Mouse (Mus musculus): ENCODE results near the gene Dgkb.

DNA sequence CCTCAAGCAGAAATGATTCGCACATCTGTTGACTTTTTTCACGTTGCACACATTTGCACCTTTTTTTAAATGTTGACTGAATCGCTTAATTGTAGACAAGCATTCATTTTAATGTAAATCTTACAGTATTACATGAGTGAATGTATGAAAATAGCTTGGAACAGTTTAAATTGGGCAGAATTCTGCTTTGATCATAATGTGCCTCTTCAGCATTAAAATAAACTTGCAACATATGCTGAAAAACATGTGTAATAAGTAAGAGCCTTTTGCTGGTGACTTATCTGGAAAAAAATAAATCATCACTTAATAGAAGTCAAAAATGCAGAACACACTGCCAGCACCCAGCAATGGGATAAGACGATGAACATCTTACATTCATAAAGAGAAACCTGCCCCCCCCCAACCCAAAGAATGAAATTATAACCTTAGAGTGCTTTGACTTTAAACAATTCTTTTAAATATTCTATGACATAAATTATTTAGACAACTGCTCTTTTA, 768.9 kb downstream of the Dgkb start:
- TF ChIP-seq GATA1 (IDR thresholded peaks at IDR 0.05; ENCODE audit: borderline replicate concordance, low read length) (no peak), FLI1 (IDR thresholded peaks at IDR 0.05; ENCODE audit: low read length) (no peak)

Data from megakaryocyte, embryonic 14.5 days (primary cell).